Mouse (Mus musculus) sigmoid colon, adult 10 weeks (tissue): ENCODE results near the gene Vmn1r43. TPM values are rescaled to one million over a fixed set of nuclear protein-coding genes. Genes with fewer than 3 reads are reported as not detected.

Source experiments
- polyA plus RNA-seq: library from polyadenylated mRNA; stranded (reverse); fragments of 350-450 nt; fragmentation: Illumina TruSeq; extraction: RNeasy Lipid Tissue Mini Kit (QIAGEN cat#74804); gene quantifications from one replicate; pipeline ENCODE4 v1.2.3, GENCODE M21; 2014; ENCODE audit warnings: low read depth, low replicate concordance

The Vmn1r43 gene
- not detected for polyA plus RNA-seq

GRCm38 (mm10) chr6:89876313-89876712 is at the start of gene Vmn1r43, which contains the start of gene Vmn1r42:
Gene Vmn1r43, minus strand, starts transcription at chr6:89876413.
Gene Vmn1r42, minus strand, starts transcription at chr6:89876413.

GRCm38 (mm10) chr6:89883360-89883759 is 7.1 kb upstream of the Vmn1r43 start, which contains the start of gene Vmn1r44:
Gene Vmn1r44, plus strand, starts transcription at chr6:89883660.

Other genes starting within 250 kb of the Vmn1r43 start
- gene Txnrd3, start 232.4 kb downstream of the Vmn1r43 start, polyA plus RNA-seq: 6.1 TPM
- gene Vmn1r40, start 168.9 kb downstream of the Vmn1r43 start, polyA plus RNA-seq: not detected
- not detected for gene Vmn1r41, start 135.6 kb downstream of the Vmn1r43 start, polyA plus RNA-seq
- gene Vmn1r42, start within 50 bp of the Vmn1r43 start, polyA plus RNA-seq: not detected
- gene Vmn1r44, start 7.2 kb upstream of the Vmn1r43 start, polyA plus RNA-seq: not detected
- gene Vmn1r45, start 64.2 kb upstream of the Vmn1r43 start, polyA plus RNA-seq: not detected
- not detected for gene Vmn1r46, start 92.9 kb upstream of the Vmn1r43 start, polyA plus RNA-seq
- not detected for gene Vmn1r47, start 139.7 kb upstream of the Vmn1r43 start, polyA plus RNA-seq
- gene Vmn1r48, start 160.4 kb upstream of the Vmn1r43 start, polyA plus RNA-seq: not detected
- gene Vmn1r49, start 202.1 kb upstream of the Vmn1r43 start, polyA plus RNA-seq: not detected
- gene Vmn1r50, start 225.0 kb upstream of the Vmn1r43 start, polyA plus RNA-seq: not detected
- not detected for gene Vmn1r51, start 246.2 kb upstream of the Vmn1r43 start, polyA plus RNA-seq